Mouse (Mus musculus) forebrain, embryonic 10.5 days (tissue): Measurements from ENCODE around the gene Gm49486. TPM values are rescaled to one million over a fixed set of nuclear protein-coding genes. Genes with fewer than 3 reads are reported as not detected.
"Not testable (repeated sequence)": the region's sequence is repeated elsewhere in the genome, so short reads cannot be mapped to it uniquely, and the experiment has no call there.

ENCODE experiments used
- DNase-seq: peaks from one replicate; pipeline ENCODE4 v3.0.0-alpha.2; 2017; ENCODE audit warnings: low spot score; ENCODE audit errors: extremely low spot score
- H3K27ac ChIP-seq: fragments of 300-500 bp; sonication (generic); 2 replicates; pipeline ENCODE4 v1.5.1; 2016; ENCODE audit warnings: mild to moderate bottlenecking
- H3K27me3 ChIP-seq: fragments of 300-500 bp; sonication (generic); 2 replicates; pipeline ENCODE4 v1.6.1; 2016; ENCODE audit warnings: mild to moderate bottlenecking; ENCODE audit not compliant: poor library complexity, severe bottlenecking
- H3K36me3 ChIP-seq: fragments of 300-500 bp; sonication (generic); replicated peaks from 2 replicates; pipeline ENCODE4 v1.6.1; 2016; ENCODE audit warnings: mild to moderate bottlenecking, moderate library complexity
- H3K4me1 ChIP-seq: fragments of 300-500 bp; sonication (generic); 2 replicates; pipeline ENCODE4 v1.6.1; 2016
- H3K4me3 ChIP-seq: fragments of 300-500 bp; sonication (generic); 2 replicates; pipeline ENCODE4 v1.5.1; 2016; ENCODE audit warnings: mild to moderate bottlenecking, moderate library complexity
- H3K9me3 ChIP-seq: fragments of 300-500 bp; sonication (generic); 2 replicates; pipeline ENCODE4 v1.6.1; 2016; ENCODE audit warnings: mild to moderate bottlenecking, moderate library complexity
- WGBS: fragments of 180-500 bp; shearing (Covaris S2); methylation state at CpG from one replicate; pipeline ENCODE4 v1.1.7; 2016; 5-methylcytosine and 5-hydroxymethylcytosine counted together
- polyA plus RNA-seq: library from polyadenylated mRNA; unstranded; fragments of >200 nt; fragmentation: Nextera tagmentation; extraction: Ambion mirVana; gene quantifications from 2 replicates; pipeline ENCODE4 v1.2.1, GENCODE M21; 2016

Gm49486 gene
- polyA plus RNA-seq, 1 experiment from 2014 or later = 0.14 TPM

DNA sequence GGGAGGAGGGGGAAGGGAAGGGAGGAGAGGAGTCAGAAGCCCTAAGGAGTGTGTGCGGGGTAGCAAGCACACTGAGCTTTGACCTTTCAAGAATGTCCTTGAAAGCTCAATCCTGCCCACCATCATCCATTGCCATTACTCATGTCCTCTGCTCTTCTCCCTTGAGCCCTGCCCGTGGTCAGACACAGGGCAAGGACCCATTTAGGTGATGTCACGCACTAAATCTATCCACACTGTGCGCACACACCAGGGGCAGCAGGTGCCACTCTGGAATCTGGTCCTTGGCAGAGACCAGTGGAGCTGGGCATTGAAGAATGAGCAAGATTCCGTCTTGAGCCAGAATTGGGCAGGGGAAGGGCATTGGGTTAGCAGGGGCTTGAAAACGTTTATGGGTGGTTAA is 21.0 kb upstream of the Gm49486 start:
- Histone ChIP-seq H3K27ac (no peak overlapping the region), H3K4me1 (peaks cover 19% of the 10 kb centered on the region), H3K9me3 (no peaks in the 10 kb centered on the region), H3K4me3 (no peak overlapping the region), H3K27me3 (0 out of 2 replicates have a peak, but pooled peaks cover 7% of the 10 kb centered on the region), H3K36me3 (no peaks in the 10 kb centered on the region)
- 93% methylated on average over 6 of the region's 6 CpGs for WGBS
- no peak for DNase-seq

DNA sequence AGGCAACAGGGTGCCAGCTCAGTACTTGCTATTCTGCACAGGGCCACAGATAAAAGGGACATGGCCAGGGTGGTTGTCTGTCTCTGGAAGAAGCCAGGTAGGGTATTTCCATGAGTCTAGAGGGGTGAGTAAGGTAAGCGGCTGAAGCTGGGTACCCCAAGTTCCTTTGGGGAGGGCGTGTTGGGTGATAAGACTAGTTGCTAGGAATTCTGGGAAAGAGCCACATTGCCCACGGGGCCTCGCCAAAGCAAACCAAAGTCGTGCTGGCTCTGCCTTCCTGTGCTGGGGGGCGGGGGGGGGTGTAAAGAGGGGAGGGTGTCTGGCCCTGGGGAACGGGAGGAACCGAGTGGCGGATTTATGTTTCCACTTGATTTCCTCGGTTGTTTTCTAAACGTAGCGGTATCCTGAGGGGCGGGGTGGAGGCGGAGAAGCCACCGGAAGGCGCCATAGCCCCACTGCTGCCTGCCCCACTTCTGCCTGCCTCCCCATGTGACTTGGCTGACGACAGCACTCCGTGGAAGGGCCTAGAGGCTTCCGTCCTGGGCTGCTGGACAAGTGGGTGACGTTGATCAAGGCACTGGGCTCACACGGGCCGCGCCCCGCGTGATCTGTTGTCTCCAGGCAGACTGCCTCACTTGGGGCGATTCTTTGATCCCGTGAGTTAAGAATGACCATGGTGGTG is 20.3 kb upstream of the Gm49486 start:
- Histone ChIP-seq H3K36me3 (no peaks in the 10 kb centered on the region), H3K27me3 (0 out of 2 replicates have a peak, but pooled peaks cover 2% of the 10 kb centered on the region), H3K9me3 (no peaks in the 10 kb centered on the region), H3K27ac (peak overlapping the region; percentile 31; the same call in 1 of the 2 replicates), H3K4me3 (no peak overlapping the region), H3K4me1 (peaks cover 19% of the 10 kb centered on the region)
- WGBS = 85% methylated on average over 27 of the region's 27 CpGs
- DNase-seq = no peak

DNA sequence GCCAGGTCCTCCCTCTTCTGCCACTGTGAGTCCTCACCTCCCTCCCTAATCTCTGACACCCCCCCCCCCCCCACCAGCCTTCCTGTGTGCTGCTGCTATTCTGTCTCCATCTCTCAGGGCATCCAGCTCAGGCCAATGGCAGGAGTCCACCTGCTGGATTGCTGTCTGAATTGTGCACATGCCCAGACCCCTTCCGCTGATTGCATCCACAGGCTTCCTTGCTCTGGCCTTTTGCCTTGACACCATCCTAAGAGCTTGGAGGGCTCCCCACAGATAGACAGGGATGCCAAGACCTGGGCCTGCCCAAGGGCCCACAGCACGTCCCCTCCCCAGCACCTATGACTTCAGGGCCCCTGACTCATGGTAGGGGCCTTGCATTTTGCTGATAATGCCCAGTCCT is 18.8 kb upstream of the Gm49486 start:
- 77% methylated on average over 2 of the region's 2 CpGs for WGBS
- no peaks in the 10 kb centered on the region for H3K36me3 ChIP-seq
- H3K27me3 ChIP-seq = no peaks in the 10 kb centered on the region
- H3K27ac ChIP-seq = 0 out of 2 replicates have a peak overlapping the region, but pooled peaks have one; percentile 0
- H3K4me3 ChIP-seq = no peak overlapping the region
- no peaks in the 10 kb centered on the region for H3K9me3 ChIP-seq
- DNase-seq = no peak
- peaks cover 19% of the 10 kb centered on the region for H3K4me1 ChIP-seq

DNA sequence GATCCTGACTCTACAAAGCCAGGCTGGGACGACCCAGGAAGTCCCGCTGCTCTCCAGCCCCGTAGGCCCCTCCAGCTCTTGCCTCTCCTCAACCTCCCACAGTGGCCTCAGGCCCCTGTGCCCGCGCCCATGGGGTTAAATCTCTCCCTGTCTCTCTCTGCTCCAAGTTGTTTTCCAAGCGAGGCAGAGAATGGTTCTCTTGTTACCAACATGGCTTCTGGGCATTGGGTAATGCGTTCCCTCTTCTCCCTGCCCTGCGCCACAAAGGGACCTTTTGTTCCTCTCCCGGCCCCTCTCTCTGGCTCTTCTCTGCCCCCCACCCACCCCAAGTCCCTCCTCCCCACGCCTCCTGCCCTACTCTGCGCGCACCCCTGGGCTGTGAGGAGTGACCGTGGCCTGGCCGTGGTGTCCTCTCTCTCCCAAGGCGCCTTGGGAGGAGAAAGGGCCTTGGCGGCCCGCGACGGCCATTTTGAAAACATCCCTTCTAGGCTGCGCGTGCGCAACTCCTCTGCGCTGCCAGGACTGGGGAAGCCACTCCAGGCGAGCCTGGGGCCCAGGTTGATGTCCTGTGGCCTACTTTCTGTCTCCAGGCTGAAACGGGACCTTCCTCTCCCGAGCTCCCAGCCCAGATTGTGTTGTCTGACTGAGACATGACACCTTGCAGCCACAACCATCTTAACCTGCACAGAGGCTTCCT is 16.3 kb upstream of the Gm49486 start:
- Histone ChIP-seq H3K4me1 (peaks cover 24% of the 10 kb centered on the region), H3K4me3 (no peak overlapping the region), H3K27ac (peak overlapping the region; percentile 75), H3K27me3 (no peaks in the 10 kb centered on the region), H3K9me3 (no peaks in the 10 kb centered on the region), H3K36me3 (no peaks in the 10 kb centered on the region)
- 80% methylated on average over 26 of the region's 26 CpGs for WGBS
- no peak for DNase-seq

DNA sequence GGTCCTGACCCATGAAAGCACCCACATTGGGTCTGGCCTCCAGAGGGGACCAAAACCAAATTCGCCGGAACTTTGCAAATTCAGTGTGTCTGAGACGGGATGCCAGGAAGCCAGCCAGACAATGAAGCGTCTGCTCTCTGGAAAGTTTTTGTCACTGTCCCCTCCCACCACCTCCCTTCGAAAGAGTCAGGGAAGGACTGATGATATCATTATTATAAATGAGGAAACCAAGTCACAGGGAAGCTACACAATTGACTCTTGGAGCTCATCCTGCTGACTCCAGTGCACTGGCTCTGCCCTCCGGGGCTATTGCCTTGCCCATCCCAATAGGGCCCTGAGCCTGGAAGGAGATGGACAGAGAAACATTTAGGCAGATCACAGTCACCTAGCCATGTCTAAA is 15.6 kb upstream of the Gm49486 start:
- peak overlapping the region; percentile 75 for H3K27ac ChIP-seq
- WGBS = 81% methylated on average over 6 of the region's 6 CpGs

DNA sequence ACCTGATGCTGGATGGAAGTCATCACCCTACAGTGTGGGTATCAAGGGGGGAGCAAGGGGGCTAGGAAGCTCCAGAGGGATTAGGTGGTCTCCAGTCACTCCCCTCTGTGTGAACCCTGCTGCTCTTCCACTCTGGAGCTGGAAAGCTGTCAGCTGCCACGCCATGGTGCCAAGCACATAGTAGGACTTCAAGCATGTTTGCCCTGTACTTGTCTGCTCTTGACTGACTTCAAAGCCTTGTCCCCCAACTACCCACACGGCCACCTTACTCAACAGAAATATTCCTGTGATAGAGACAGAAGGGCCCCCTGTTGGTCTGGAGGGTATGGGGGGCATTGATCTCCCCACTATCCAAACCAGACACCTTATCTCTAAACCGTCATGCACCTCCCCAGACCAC is 13.0 kb upstream of the Gm49486 start:
- H3K4me3 ChIP-seq = no peak overlapping the region
- H3K4me1 ChIP-seq = peaks cover 30% of the 10 kb centered on the region
- WGBS = 68% methylated on average over 3 of the region's 3 CpGs
- no peak for DNase-seq
- H3K36me3 ChIP-seq = no peaks in the 10 kb centered on the region
- H3K27me3 ChIP-seq = no peaks in the 10 kb centered on the region
- no peaks in the 10 kb centered on the region for H3K9me3 ChIP-seq
- H3K27ac ChIP-seq = no peak overlapping the region

More for the DNA sequence above, 15.6 kb upstream of the Gm49486 start:
- Histone ChIP-seq H3K36me3 (no peaks in the 10 kb centered on the region), H3K9me3 (no peaks in the 10 kb centered on the region), H3K4me3 (no peak overlapping the region), H3K4me1 (peaks cover 24% of the 10 kb centered on the region), H3K27me3 (no peaks in the 10 kb centered on the region)
- no peak for DNase-seq

DNA sequence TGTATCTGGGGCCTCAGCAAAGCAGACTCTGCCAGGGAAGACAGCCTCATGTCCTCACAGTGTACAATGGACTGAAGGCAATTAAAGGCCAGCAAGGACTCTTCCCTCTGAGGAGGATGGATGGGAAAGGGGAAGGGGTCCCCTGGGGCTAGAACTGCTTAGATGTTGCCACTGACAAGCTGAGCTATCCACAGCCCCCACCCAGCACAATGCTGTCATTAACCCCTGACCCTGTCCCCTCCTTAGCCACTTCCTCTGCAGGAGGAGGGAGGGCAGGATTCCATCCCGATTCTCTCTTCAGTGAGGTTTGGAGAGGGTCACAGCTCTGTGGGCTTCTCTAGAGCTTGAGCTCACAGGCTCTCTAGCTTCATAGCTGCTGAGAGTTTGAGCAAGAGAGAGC is 9.6 kb upstream of the Gm49486 start:
- H3K27me3 ChIP-seq = peaks cover 8% of the 10 kb centered on the region; the same call in 1 of the 2 replicates
- no peaks in the 10 kb centered on the region for H3K9me3 ChIP-seq
- no peak overlapping the region for H3K4me3 ChIP-seq
- WGBS = 0% methylated on average over 1 of the region's 1 CpGs
- peak overlapping the region; percentile 21 for H3K27ac ChIP-seq
- peaks cover 42% of the 10 kb centered on the region for H3K4me1 ChIP-seq
- no peak for DNase-seq
- H3K36me3 ChIP-seq = no peaks in the 10 kb centered on the region

DNA sequence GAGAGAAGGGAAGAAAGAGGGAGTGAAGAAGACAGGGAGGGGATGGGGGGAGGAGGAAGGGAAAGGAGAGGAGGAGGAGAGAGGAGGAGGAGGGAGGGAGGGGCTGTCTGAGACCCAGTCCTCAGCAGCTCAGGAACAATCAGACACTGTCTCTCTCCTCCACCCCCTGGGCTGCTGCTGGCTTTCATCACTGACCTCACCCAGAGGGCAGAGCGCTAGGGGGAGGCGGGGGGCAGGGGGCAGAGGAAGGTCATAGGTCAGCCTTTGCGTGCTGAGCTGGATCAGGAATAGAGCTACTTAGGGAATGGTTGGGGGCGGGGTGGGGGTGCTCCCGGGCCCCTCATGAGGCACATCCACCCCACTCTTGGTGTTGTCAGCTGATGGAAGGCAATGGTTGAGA is 5.5 kb upstream of the Gm49486 start:
- peaks cover 8% of the 10 kb centered on the region; the same call in 1 of the 2 replicates for H3K27me3 ChIP-seq
- no peak for DNase-seq
- no peaks in the 10 kb centered on the region for H3K36me3 ChIP-seq
- H3K4me1 ChIP-seq = peaks cover 48% of the 10 kb centered on the region
- no peaks in the 10 kb centered on the region for H3K9me3 ChIP-seq
- peak overlapping the region; percentile 65 for H3K27ac ChIP-seq
- 7% methylated on average over 5 of the region's 5 CpGs for WGBS
- peak overlapping the region; percentile 5; the same call in 1 of the 2 replicates for H3K4me3 ChIP-seq

DNA sequence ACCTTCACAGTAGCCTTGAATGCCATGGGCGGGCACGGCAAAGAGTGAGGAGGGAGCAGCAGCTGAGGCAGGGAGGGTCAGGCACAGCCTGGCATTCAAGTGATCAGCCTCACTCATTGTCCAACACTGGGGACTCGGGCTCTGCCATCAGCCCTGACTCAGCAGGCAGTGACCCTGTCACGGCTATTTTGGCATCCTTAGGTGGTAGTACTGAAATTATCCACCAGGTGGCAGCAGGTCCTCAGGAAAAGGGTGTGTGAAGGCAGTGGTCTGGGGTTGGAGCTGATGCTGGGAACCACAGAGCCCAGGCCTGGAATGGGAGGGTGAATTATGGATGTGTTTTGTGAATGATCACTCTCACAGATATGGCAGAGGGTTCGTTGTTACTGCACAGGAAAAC is 4.5 kb upstream of the Gm49486 start:
- Histone ChIP-seq H3K4me3 (no peak overlapping the region), H3K27ac (0 out of 2 replicates have a peak overlapping the region, but pooled peaks have one; percentile 4), H3K9me3 (no peaks in the 10 kb centered on the region), H3K36me3 (no peaks in the 10 kb centered on the region), H3K4me1 (peaks cover 49% of the 10 kb centered on the region), H3K27me3 (peaks cover 8% of the 10 kb centered on the region; the same call in 1 of the 2 replicates)
- DNase-seq = peak; percentile 86
- WGBS = 10% methylated on average over 5 of the region's 5 CpGs

DNA sequence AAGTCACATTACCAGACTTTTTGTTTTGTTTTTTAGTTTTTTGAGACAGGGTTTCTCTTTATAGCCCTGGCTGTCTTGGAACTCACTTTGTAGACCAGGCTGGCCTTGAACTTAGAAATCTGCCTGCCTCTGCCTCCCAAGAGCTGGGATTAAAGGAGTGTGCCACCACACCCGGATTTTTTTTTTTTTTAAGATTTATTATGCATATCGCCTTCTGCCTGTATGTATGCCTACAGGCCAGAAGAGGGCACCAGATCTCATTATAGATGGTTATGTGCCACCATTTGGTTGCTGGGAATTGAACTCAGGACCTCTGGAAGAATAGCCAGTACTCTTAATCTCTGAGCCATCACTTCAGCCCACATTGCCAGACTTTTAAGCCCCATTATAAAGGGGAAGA is 3.4 kb upstream of the Gm49486 start:
- not testable (repeated sequence) for DNase-seq, H3K9me3 ChIP-seq, H3K27me3 ChIP-seq, H3K36me3 ChIP-seq, H3K27ac ChIP-seq, H3K4me3 ChIP-seq
- H3K4me1 ChIP-seq = peaks cover 48% of the 10 kb centered on the region
- 73% methylated on average over 2 of the region's 2 CpGs for WGBS

DNA sequence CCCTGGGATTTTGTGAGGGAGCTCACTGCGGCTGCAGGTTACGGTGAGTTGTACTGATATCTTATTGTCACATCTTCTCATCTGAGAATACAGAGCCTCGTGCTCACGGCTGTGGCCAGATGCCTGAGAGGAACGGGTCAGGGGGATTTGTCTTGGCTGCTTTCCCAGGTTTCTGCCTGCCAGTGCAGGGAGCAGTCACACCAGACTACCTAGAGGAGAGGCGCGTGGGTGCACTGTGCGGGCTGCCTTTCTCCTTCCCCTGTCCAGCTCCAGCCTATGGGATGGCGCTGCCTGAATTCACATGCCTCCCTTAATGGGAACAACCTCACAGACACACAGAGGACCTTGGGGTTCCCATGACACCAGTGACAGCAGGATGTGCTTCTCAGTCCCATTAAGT is 6.1 kb downstream of the Gm49486 start:
- Histone ChIP-seq H3K27me3 (no peaks in the 10 kb centered on the region), H3K9me3 (no peaks in the 10 kb centered on the region), H3K4me3 (no peak overlapping the region), H3K27ac (no peak overlapping the region), H3K36me3 (peaks cover 93% of the 10 kb centered on the region), H3K4me1 (peaks cover 2% of the 10 kb centered on the region)
- 92% methylated on average over 9 of the region's 9 CpGs for WGBS
- DNase-seq = no peak

DNA sequence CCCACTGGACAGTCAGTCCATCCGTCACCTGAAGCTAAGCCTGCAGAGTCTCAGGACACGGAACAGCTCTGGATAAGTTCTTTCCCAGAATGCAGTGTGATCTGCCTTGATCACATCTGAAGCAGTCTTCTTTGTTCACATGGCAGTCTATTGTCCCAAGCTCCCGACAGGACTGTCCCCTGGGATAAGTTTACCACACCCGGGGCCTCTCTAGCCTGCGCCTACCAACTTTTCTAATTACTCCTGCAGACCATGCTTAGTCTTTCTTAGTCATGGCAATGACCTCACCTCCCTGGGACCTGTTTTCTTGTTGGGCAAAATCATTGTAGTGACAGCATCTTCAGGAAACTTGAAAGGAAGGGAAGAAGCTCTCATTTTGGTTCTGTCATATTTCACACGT is 8.8 kb downstream of the Gm49486 start:
- Histone ChIP-seq H3K9me3 (no peaks in the 10 kb centered on the region), H3K27ac (no peak overlapping the region), H3K27me3 (no peaks in the 10 kb centered on the region), H3K4me1 (peaks cover 2% of the 10 kb centered on the region), H3K36me3 (peaks cover 95% of the 10 kb centered on the region), H3K4me3 (no peak overlapping the region)
- DNase-seq = no peak
- WGBS = 88% methylated on average over 6 of the region's 6 CpGs

DNA sequence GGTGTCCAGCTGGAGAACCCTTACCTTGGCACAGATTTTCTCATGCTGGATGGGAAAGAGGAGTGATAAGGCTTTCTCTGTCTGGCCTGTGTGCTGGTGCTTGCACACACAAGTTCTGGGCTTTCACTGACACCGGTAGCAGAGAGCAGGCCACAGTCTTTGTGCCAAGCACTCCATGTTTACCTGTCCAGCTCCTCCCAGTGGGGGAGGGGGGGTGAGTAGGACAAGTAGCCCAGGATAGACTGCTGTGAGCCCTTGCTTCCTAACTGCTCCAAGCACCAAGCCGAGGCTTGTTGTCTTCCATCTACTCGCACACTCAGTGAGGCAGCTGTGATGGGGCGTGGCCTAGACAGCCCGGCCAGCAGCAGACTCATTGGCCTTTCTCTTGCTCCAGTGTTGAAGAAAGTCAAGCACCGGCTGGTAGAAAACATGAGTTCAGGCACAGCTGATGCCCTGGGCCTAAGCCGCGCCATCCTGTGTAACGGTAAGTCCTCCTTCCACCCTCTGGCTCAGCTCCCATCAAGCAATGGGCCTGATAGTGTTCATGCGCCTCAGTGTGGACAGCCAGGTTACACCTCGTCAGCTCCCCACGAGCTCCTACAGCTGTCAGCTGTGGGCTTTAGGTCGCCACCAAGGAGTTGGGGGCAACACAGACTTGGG is 13.5 kb downstream of the Gm49486 start:
- WGBS = 74% methylated on average over 13 of the region's 13 CpGs
- peaks cover 18% of the 10 kb centered on the region for H3K4me1 ChIP-seq
- no peaks in the 10 kb centered on the region for H3K9me3 ChIP-seq
- H3K27ac ChIP-seq = no peak overlapping the region
- H3K27me3 ChIP-seq = no peaks in the 10 kb centered on the region
- DNase-seq = no peak
- H3K36me3 ChIP-seq = peaks cover 90% of the 10 kb centered on the region
- no peak overlapping the region for H3K4me3 ChIP-seq
